Mouse (Mus musculus) megakaryocyte progenitor cell, adult 5-6 weeks (primary cell): ENCODE measurements around the gene Rps27. TPM values are rescaled to one million over a fixed set of nuclear protein-coding genes. Genes with fewer than 3 reads are reported as not detected.
"Not testable (repeated sequence)": the region's sequence is repeated elsewhere in the genome, so short reads cannot be mapped to it uniquely, and the experiment has no call there.

Source experiments
- ATAC-seq: replicated peaks from 2 replicates; pipeline ENCODE4 v1.8.0; 2016; ENCODE audit warnings: mild to moderate bottlenecking, moderate TSS enrichment, inconsistent platforms; ENCODE audit not compliant: poor library complexity
- total RNA-seq, 2 experiments: library from RNA; stranded (forward) in 1 of 2; stranded (reverse) in 1 of 2; fragments of 157-497, 149-512 nt in 1 of 2; fragments of 200-1000 nt in 1 of 2; gene quantifications; 2 replicates each; pipeline versions ENCODE4 v1.2.3 to v1.2.4; 2015 to 2017

Gene Rps27
- total RNA-seq (2015), result 3,216 and 3,430 TPM in 2 replicates
- 4,924 and 5,654 TPM in 2 replicates for total RNA-seq (2017)

DNA sequence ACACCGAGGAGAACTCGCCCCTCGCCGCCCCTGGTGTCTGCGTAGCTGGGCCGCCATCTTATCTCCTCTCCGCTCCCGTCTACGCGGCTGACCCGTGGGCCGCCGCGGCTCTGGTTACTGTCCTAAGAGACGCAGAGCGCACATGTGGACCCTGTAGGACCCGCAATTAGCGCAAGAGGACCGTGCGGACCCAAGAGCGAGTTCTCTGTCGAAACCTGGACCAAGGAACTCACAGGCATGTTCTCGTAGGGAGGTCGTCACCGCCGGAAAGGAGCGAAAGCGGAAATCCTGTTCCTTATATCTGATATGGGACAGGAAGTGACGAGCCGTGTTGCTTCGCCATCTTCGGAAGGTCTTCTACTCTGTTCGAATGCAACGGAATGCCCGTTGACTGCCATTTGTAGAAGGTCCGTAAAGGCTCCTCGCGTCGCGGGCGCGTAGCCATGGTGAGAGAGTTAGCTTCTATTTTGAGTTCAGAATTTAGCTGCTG is at the start of gene Rps27, which contains the start of gene Rab13:
Gene Rps27, minus strand, starts transcription at position 275 of the 490 bp plus-strand sequence.
Gene Rab13, plus strand, starts transcription at position 319 of the 490 bp plus-strand sequence.
- ATAC-seq, result peak; percentile 94

DNA sequence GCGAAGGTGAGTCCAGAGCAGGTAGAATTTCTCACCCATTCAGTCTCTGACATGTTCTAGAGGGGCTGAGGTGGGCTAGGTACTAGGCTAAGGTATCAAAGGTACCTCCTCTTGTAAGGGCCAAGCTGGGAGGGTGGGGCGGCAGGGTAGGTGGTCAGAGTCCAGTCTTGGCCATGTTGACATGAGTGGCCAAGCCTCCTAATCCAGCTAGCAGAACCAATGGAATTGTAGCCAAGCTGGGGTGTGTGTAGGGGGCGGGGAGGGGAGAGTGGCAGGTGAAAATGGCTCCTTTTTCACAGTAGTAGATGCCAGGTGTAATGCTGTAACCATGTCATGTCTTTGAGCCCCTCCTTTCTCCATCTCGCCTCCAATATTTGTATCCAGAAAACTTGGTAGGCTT is 45.1 kb upstream of the Rps27 start:
- no peak for ATAC-seq

DNA sequence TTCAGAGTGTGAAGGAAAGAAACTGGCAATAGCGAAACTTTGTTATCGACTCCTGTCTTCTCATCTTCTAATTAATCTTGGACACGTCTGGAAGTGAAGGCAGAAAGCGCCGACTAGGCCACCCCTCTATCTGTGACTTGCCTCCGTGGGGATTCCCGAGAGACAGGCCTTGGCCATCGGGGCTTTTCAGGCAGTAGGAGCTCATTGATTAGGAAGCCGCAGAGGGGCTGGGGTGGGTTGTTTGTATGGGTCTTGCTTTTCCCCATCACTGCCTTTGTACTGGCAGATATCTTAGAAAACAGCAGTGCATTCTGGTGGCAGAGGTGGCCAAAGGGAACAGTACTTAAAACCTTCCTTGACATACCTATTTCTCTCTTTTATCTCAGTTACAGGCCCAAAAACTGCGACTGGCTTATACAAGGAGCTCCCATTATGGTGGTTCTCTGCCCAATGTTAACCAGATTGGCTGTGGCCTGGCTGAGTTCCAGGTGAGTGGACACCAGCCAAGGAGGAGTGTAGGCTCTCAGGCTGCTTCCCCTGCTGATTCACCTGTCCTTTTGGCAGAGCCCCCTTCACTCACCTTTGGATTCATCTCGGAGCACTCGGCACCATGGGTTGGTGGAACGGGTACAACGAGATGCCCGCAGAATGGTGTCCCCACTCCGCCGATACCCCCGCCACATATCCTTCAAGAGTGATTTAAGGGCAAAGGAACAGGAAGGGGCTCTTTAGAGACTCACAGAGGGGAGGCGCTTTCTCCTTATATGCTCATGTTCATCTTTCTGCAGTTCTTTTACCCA is 43.5 kb upstream of the Rps27 start:
- no peak for ATAC-seq

DNA sequence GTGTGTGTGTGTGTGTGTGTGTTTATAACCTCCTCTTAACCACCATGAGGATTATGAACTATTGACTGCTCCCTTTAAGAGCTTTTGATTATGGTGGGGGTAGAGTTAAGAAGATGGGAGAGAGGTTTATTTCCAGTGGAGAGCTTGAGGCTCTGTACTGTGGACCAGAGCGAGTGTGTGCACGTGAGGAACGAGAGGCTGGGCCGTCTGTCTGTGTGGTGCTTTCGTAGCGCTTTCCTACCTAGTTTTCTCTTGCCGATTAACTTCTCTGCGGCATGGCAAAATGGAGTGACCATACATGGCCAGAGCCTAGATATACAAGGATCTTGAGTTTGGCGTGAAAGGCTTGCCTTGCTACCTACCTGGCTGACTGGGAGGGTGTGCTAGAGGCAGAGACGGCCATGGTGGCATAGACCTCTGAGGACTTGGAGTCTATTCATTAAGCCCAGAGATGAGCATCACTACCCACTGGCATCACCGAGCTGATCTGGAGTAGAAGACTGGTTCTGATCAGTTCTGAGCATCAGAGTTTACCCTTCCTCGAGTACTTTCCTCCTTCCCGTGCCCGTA is 42.4 kb upstream of the Rps27 start:
- no peak for ATAC-seq

DNA sequence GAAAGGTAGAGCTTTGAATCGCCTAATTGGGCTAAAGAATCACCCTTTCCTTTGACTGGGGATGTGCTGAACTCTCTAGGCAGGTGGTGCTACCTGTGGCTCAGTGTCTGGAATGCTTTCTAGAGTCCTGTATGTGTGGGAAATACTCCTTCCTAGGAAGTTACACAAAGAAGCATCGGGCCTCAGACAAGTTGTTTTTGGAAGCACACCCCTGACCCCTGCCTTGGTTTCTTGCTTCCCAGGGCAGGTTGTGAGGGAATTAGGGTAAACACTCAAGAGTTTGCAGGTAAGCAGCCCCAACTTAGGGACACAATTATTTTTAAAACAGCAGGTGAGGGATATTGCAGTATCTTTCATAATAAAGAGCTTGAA is 41.7 kb upstream of the Rps27 start:
- ATAC-seq, result no peak

DNA sequence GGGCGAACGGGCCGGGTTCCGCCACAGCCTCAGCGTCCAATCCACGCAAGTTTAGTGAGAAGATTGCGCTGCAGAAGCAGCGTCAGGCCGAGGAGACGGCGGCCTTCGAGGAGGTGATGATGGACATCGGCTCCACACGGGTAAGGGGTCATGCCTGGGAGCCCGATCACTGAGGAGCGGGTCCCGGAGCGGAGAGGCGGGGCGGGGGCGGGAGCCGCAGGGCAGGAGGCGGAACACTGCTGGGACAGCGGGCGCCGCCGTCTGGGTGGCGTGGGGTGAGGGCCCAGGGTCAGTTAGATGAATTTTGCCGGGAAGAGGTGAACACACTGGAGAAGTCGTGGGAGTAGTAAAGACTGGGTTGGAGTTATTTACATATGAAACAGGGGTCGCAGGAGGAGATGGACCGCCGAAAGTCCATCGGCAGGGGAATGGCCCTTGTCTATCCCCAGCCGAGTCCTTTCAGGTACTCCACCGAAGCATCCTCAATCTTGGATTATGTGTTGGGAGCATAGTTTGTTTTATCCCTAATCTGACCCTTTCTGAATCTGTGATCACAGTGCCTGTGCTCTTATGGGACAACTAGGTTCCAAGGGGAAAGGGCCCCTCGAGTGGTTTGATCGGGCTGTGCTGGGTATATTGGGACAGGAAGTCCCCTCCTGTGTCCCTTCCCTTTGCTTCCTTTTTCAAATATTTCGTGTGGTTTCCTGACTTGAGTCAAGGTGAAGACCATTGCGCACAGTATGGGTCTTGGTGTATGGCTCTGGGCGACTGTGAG is 41.2 kb upstream of the Rps27 start:
- ATAC-seq, result peak; percentile 38

DNA sequence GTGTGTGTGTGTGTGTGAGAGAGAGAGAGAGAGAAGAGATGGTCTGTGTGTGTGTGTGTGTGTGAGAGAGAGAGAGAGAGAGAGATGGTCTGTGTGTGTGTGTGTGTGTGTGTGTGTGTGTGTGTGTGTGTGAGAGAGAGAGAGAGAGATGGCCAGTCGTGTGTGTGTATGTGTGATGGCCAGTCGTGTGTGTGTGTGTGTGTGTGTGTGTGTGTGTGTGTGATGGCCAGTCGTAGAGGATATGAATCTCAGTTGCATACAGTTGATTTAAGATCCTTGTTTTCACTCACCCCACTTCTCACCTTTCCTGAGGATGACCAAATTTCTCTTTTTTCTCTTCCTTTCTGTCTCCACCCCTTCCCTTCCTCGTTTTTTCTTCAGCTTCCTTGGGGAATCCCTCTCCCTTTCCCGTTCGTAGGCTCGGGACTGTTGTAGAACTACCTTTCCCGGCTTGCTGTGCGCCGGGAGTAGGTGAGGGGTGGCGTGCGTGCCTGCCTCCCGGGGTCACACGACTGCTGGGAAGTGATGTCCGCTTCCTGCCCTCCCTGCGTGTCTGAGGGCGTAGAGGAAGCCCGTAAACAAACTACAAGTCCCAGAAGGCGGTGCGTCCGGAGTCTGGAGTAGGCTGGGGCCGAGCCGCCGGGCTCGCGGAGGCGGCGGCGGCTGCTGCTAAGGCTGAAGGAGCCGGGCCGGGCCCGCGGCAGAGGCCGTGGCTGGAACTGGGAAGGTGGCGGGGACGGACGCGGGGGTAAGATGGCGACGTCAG is 40.4 kb upstream of the Rps27 start, which contains the start of gene Crtc2:
Gene Crtc2, plus strand, starts transcription at position 511 of the 766 bp plus-strand sequence.
- ATAC-seq, result peak; percentile 98

DNA sequence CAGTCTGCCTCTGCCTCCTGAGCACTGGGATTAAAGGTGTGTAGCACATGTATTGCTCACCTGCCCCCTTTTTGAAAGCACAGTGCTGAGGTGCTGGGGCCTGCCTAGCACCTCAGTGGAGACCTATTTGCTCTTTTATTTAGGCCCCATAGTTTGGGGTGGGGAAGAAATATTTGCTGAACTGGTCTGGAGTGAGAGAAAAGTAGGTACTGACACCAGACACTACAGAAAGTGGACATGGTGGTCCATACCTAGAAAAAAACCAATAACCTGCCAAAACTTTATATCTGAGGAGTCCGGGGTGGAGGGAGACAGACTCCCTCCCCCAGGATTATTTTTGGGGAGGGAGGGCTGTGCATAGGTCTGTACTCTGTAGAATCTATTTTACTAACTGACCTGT is 39.7 kb upstream of the Rps27 start:
- not testable (repeated sequence) for ATAC-seq

DNA sequence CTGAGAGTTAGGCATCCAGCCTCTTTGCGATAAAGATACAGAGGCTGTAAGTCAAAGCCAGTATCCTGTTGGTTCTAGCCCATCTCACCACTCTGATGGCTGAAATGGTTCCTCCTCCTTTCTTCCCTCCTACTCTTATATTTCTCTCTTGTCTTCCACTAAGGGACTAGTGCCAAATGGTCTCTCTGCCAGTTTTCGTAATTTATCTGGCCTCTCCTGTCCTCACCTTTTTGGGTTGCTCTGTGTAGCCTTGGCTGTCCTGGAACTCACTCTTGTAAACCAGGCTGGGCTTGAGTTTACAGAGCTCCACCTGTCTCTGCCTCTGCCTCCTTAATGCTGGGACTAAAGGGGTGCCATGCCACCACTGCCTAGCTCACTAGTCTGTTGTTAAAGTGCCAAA is 39.2 kb upstream of the Rps27 start:
- not testable (repeated sequence) for ATAC-seq

DNA sequence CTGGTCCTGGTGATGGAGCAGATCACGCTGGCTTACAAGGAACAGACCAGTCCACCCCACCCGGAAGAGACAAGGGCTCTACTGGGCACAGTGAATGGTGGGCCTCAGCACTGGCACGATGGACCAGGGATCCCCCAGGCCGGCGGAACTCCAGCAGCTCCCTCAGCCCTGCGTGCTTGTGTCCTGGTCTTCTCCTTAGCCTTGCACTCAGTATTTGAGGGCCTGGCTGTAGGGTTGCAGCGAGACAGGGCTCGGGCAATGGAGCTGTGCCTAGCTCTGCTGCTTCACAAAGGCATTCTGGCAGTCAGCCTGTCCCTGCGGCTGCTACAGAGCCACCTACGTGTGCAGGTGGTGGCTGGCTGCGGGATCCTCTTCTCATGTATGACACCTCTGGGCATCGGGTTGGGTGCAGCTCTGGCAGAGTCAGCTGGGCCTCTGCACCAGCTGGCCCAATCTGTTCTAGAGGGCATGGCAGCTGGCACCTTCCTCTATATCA is 38.3 kb upstream of the Rps27 start:
- ATAC-seq, result not testable (repeated sequence)

DNA sequence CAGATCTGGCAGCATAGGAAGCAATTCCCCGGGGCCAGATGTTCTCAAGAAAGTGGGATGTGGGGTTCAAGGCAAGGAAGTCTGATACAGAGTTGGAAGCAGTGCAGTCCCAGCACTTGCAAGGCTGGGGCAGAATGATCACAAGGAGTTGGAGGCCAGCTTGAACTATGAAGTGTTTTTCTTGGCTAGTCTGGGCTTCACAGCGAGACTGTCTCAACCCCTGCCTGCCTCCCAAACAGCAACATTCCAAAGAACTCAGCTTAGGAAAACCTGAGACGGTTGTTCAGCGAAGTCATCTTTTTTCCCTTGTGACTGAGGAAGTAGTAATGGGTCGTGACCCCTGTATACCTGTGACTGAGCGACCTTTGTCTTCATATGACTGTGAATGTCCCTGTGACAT is 37.3 kb upstream of the Rps27 start:
- ATAC-seq, result no peak

DNA sequence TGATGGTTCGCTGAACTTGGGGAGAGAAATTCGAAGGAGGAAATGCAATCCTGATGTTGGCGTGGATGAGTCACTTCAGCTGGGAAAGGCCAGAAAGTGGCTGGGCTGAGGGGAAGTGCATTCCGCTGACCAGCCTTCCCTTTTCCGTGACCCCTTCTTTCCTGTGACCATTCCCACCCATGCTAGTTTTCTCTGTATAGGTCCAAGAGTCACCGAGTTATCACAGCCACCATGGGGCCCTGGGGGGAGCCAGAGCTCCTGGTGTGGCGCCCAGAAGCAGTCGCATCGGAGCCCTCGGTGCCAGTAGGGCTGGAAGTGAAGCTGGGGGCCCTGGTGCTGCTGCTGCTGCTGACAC is 35.3 kb upstream of the Rps27 start:
- peak; percentile 36 for ATAC-seq

DNA sequence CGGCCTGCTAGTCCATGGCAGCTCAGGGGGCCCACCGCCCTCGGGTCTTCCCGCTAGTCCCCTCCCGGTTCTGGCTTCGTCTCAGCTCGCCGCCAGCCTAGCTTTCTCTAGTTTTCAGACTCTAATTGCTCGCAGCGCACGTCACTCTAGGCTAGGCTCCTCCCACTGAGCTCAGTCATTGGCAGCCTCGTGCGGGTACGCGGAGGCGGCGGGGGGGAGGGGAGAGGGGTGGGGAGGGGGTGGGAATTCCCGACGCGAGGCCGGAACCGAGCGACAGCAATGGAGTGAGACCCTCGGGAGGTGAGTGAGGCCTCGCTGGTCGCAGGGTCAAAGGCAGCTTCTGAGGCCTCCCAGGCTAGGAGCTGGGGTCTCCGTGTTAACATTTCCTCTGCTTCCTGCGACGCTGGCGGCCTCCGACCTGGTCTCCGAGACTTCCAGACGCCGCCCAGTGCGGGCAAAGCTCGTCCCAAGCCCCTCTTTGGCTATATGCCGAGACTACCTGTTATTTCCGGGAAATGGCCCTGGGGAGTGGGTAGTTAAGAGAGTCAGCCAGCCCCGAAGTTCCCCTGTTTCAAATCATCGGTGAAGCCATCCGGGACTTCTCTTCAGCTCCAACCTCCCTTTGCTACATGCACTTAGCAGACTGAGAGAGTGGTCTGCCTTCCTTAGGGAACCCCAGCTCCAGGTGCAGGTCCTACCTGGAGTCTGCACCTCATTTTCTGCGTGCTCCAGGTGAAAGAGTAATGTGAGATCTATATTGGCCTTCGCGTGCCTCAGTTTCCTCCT is 34.7 kb upstream of the Rps27 start, which contains the start of gene Slc39a1:
Gene Slc39a1, plus strand, starts transcription at position 213 of the 786 bp plus-strand sequence.
- ATAC-seq, result peak; percentile 96

DNA sequence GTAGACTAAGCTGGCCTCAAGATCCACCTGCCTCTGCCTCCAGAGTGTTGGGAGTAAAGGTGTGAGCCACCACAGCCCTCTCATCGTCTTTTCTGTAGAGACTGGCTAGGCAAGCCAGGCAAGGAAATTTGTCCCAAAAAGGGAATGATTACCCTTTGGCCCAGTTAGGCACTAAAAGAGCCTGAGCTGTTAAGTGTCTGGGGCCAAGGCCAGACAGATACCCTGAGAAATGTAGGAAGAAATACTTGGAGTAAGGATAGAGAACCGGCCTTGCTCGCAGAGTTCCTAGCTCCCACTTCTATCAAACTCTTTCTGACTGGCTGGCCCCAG is 34.1 kb upstream of the Rps27 start:
- peak; percentile 5 for ATAC-seq

DNA sequence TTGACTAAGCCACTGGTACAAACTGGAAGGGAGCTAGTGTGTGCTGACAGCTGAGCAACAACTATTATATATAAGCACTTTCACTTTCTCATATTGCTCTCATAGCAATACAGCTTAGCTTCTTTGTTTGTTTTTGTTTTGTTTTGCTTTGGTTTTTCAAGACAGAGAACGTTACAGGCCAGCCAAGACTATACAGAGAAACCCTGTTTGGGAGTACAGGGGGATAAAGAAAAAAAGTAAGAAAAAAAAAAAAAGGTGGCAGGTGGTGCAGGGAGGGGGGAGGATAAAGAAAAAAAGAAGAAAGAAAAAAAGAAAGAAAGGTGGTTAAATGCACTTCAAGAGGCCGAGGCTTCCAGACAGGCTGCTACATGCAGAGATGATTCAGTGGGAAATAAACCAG is 32.0 kb upstream of the Rps27 start:
- no peak for ATAC-seq

DNA sequence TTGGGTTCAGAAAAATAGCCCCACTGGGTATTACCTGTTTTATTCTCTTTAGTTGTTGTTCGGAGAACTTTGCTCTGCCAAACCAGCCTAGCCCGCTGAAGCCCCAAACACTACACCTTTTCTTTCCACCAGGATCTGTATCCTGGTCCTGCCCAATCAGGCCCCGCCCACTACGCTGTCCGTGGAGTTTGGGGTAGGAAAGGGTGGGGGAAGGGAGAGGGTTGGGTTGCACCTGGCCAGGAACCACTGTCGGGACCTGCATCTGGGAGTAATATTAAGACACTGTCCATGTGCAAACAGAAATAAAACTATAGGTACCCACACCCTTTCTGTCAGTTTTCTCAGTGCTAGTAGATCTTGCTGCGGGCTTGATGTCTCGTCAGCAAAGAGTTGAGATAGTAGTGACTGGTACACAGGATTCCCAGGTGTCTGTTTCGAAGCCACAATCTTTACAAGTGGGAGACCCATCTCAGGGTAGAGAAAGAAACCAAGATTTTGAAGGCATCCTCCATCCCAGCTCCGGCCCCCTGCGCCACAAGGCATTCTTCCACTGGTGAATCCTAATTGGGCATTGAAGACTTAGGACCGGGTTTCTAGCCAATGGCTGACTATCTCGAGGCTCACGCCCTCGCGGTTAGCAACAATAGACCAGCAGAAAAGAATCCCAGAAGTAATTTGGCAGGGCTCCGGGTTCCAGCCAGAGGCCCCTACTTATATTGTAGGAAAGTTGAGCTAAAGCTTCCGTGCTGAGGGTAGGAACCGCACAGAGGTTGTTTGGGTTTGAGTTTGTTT is 29.7 kb upstream of the Rps27 start, which contains the start of gene Creb3l4:
Gene Creb3l4, minus strand, starts transcription at position 529 of the 792 bp plus-strand sequence.
- no peak for ATAC-seq

DNA sequence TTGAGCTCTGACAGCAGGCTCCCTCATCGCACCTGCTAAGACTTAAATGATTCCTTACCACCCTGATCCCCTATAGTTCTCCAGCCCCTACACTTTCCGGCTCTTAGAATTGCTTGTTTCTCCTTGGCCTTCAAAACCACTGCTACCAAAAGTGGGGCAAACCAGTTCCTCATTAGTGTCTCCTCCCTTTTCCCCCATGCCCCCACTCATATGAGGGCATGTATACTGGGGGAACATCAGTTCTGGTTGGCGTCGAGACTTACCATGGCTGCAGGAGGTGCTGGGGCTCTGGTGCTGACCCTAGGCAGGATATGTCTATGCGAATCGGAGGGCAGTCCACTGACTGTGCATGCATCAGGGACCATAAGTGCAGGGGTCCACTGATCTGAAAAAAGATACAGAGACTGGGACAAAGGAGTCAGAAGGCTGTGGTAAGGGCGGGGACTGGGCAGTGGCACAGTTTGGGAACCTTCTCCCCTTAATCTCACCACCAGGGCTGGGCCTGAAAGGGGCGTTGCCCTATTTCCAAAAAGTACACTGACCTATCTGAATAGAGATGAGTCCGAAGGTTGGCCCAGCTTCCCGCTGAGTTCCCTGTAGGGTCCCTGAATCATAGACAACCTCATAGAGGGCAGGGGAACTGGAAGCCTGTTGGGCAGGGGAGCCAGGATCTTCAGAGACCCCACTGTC is 28.4 kb upstream of the Rps27 start:
- peak; percentile 59 for ATAC-seq

DNA sequence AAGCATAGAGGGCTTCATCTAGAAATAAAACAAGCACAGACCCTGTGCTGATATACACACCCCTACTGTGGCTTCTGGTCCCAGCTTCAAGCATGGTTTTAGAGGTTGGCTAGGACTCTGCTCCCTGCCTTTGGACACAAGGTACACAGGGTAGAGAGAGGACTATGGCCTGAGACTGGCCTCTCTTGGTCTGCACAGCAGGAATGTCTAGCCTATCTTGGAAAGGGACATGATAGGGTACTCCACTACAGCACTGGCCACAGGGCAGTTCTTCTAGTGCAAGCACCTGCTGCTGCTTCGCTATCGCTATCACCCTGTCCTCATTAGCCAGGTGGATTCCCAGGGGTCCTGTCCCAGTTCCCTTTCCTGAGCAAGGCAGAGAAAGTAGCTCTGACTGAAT is 27.8 kb upstream of the Rps27 start:
- ATAC-seq, result 0 out of 2 replicates have a peak, but pooled peaks have one; percentile 13
